In genomic region chr16:34192959-34193842, GRCm38 (mm10) we compare ENCODE assay signal across 9 mouse cellular contexts.
DNase-seq lines count a peak whose midpoint lies in the region; ATAC-seq lines count a peak whose summit lies in the region.
"Had no signal": no experiment of that assay in that cellular context is flagged by ENCODE, and none has a peak within 500 bp of the region (broad histone marks: within the 10 kb centered on the region; RNA-seq: fewer than 3 reads in every experiment).

No protein-coding gene starts in this region.

- no peak overlapping the region for H3K4me2 ChIP-seq in hindbrain, embryonic 12.5 days (replicated peaks)
- no peak overlapping the region for H3K4me2 ChIP-seq in hindbrain, embryonic 16.5 days (ENCODE audit: low read length)
- H3K4me2 ChIP-seq in midbrain, embryonic 11.5 days: no peak overlapping the region
- H3K4me2 ChIP-seq: limb, embryonic 15.5 days had no signal

- no peak overlapping the region for H3K9ac ChIP-seq in hindbrain, embryonic 12.5 days
- no peak overlapping the region; the same call in 1 of the 2 replicates for H3K9ac ChIP-seq in hindbrain, embryonic 16.5 days (ENCODE audit: low read depth, low read length)
- H3K9ac ChIP-seq in midbrain, embryonic 11.5 days (ENCODE audit: low read length): no peak overlapping the region
- H3K9ac ChIP-seq: limb, embryonic 15.5 days had no signal

- no peak for ATAC-seq in hindbrain, embryonic 12.5 days (ENCODE audit: low FRiP score)
- ATAC-seq in hindbrain, embryonic 16.5 days: peak; percentile 74
- ATAC-seq in midbrain, embryonic 11.5 days (ENCODE audit: low FRiP score): peak; percentile 46; the same call in 1 of the 2 replicates

- H3K9me3 ChIP-seq in hindbrain, embryonic 10.5 days: no peaks in the 10 kb centered on the region
- H3K9me3 ChIP-seq in hindbrain, embryonic 12.5 days (replicated peaks): no peaks in the 10 kb centered on the region
- H3K9me3 ChIP-seq in hindbrain, embryonic 16.5 days (ENCODE audit: control insufficient read depth, low read length): no peaks in the 10 kb centered on the region
- no peaks in the 10 kb centered on the region for H3K9me3 ChIP-seq in midbrain, embryonic 11.5 days (ENCODE audit: control insufficient read depth, low read length)
- H3K9me3 ChIP-seq: limb, embryonic 15.5 days had no signal

- peaks cover 38% of the 10 kb centered on the region for H3K36me3 ChIP-seq in hindbrain, embryonic 10.5 days
- H3K36me3 ChIP-seq in hindbrain, embryonic 12.5 days: peaks cover 30% of the 10 kb centered on the region
- peaks cover 8% of the 10 kb centered on the region for H3K36me3 ChIP-seq in hindbrain, embryonic 16.5 days (ENCODE audit: control insufficient read depth, insufficient read depth, low read length)
- H3K36me3 ChIP-seq in midbrain, embryonic 11.5 days (ENCODE audit: control insufficient read depth, insufficient read depth, low read length): no peaks in the 10 kb centered on the region

- H3K4me3 ChIP-seq in hindbrain, embryonic 10.5 days: no peak overlapping the region
- H3K4me3 ChIP-seq in hindbrain, embryonic 12.5 days: no peak overlapping the region
- no peak overlapping the region for H3K4me3 ChIP-seq in hindbrain, embryonic 16.5 days (ENCODE audit: low read length)
- H3K4me3 ChIP-seq in midbrain, embryonic 11.5 days (ENCODE audit: low read depth, low read length): no peak overlapping the region
- H3K4me3 ChIP-seq: limb, embryonic 15.5 days had no signal

- peak; percentile 35 for DNase-seq in hindbrain, embryonic 10.5 days (ENCODE audit: low spot score)
- peak; percentile 61 for DNase-seq in 416B (ENCODE audit: low read depth)
- DNase-seq in adrenal gland, adult 2 months: peak; percentile 18
- peak; percentile 49 for DNase-seq in embryo, embryonic 11.5 days (ENCODE audit: low read depth, low spot score)
- peak; percentile 90 for DNase-seq in midbrain, embryonic 11.5 days (ENCODE audit: low spot score, missing footprints)
- DNase-seq in T-cell, adult 2 months (ENCODE audit: low spot score): no peak

- no peak overlapping the region for H3K27ac ChIP-seq in hindbrain, embryonic 10.5 days
- no peak overlapping the region for H3K27ac ChIP-seq in hindbrain, embryonic 12.5 days
- no peak overlapping the region for H3K27ac ChIP-seq in hindbrain, embryonic 16.5 days (ENCODE audit: low read depth, low read length)
- H3K27ac ChIP-seq in midbrain, embryonic 11.5 days (ENCODE audit: low read depth, low read length): no peak overlapping the region
- H3K27ac ChIP-seq: limb, embryonic 15.5 days had no signal

- 58% methylated on average over 10 of the region's 10 CpGs for WGBS in hindbrain, embryonic 10.5 days
- WGBS in hindbrain, embryonic 12.5 days: 51% methylated on average over 10 of the region's 10 CpGs
- WGBS in hindbrain, embryonic 16.5 days: 47% methylated on average over 10 of the region's 10 CpGs
- WGBS in midbrain, embryonic 11.5 days: 53% methylated on average over 10 of the region's 10 CpGs

- H3K4me1 ChIP-seq in hindbrain, embryonic 10.5 days (replicated peaks): no peaks in the 10 kb centered on the region
- H3K4me1 ChIP-seq in hindbrain, embryonic 12.5 days: peaks cover 5% of the 10 kb centered on the region; the same call in 1 of the 2 replicates
- H3K4me1 ChIP-seq in hindbrain, embryonic 16.5 days (ENCODE audit: control insufficient read depth, insufficient read depth, low read depth, low read length): no peaks in the 10 kb centered on the region
- H3K4me1 ChIP-seq in midbrain, embryonic 11.5 days (ENCODE audit: control insufficient read depth, insufficient read depth, low read length): no peaks in the 10 kb centered on the region
- H3K4me1 ChIP-seq: limb, embryonic 15.5 days had no signal

- no peaks in the 10 kb centered on the region for H3K27me3 ChIP-seq in hindbrain, embryonic 10.5 days (ENCODE audit: insufficient read depth, poor library complexity, severe bottlenecking)
- no peaks in the 10 kb centered on the region for H3K27me3 ChIP-seq in hindbrain, embryonic 12.5 days
- H3K27me3 ChIP-seq in hindbrain, embryonic 16.5 days (replicated peaks; ENCODE audit: control insufficient read depth, insufficient read depth, low read length): no peaks in the 10 kb centered on the region
- no peaks in the 10 kb centered on the region for H3K27me3 ChIP-seq in midbrain, embryonic 11.5 days (ENCODE audit: control insufficient read depth, insufficient read depth, low read length)
- H3K27me3 ChIP-seq: limb, embryonic 15.5 days had no signal
